In genomic region chr4:31937376-31938281, GRCm38 (mm10) we compare ENCODE assay signal across 8 mouse cellular contexts. TPM values are rescaled to one million over a fixed set of nuclear protein-coding genes. Genes with fewer than 3 reads are reported as not detected.
DNase-seq lines count a peak whose midpoint lies in the region; ATAC-seq lines count a peak whose summit lies in the region.

No protein-coding gene starts in this region.

- H3K36me3 ChIP-seq in embryonic facial prominence, embryonic 10.5 days (replicated peaks), result no peaks in the 10 kb centered on the region
- no peaks in the 10 kb centered on the region for H3K36me3 ChIP-seq in limb, embryonic 13.5 days
- no peaks in the 10 kb centered on the region for H3K36me3 ChIP-seq in neural tube, embryonic 12.5 days

- peaks cover 26% of the 10 kb centered on the region for H3K4me1 ChIP-seq in embryonic facial prominence, embryonic 10.5 days
- peaks cover 14% of the 10 kb centered on the region for H3K4me1 ChIP-seq in limb, embryonic 13.5 days
- H3K4me1 ChIP-seq in neural tube, embryonic 12.5 days, result peaks cover 13% of the 10 kb centered on the region

- WGBS in embryonic facial prominence, embryonic 10.5 days, result 4% methylated on average over 36 of the region's 36 CpGs
- under 1% methylated on average over 36 of the region's 36 CpGs for WGBS in limb, embryonic 13.5 days
- under 1% methylated on average over 35 of the region's 36 CpGs for WGBS in neural tube, embryonic 12.5 days

- H3K9me3 ChIP-seq in embryonic facial prominence, embryonic 10.5 days, result no peaks in the 10 kb centered on the region
- H3K9me3 ChIP-seq in limb, embryonic 13.5 days, result no peaks in the 10 kb centered on the region
- no peaks in the 10 kb centered on the region for H3K9me3 ChIP-seq in neural tube, embryonic 12.5 days

- H3K27me3 ChIP-seq in embryonic facial prominence, embryonic 10.5 days (replicated peaks; ENCODE audit: low read depth, poor library complexity, severe bottlenecking), result peaks cover 14% of the 10 kb centered on the region
- H3K27me3 ChIP-seq in limb, embryonic 13.5 days, result peaks cover 7% of the 10 kb centered on the region; the same call in 1 of the 2 replicates
- H3K27me3 ChIP-seq in neural tube, embryonic 12.5 days (replicated peaks), result no peaks in the 10 kb centered on the region

- peak overlapping the region; percentile 76 for H3K9ac ChIP-seq in limb, embryonic 13.5 days
- H3K9ac ChIP-seq in neural tube, embryonic 12.5 days, result peak overlapping the region; percentile 57

- peak; percentile 45 for ATAC-seq in frontal cortex, adult (ENCODE audit: low TSS enrichment)
- peak; percentile 62; the same call in 1 of the 2 replicates for ATAC-seq in limb, embryonic 13.5 days (ENCODE audit: low FRiP score, low read depth)
- peak; percentile 87 for ATAC-seq in neural tube, embryonic 12.5 days (ENCODE audit: low FRiP score, low read depth)

- no peak for DNase-seq in frontal cortex, postnatal 14 days (ENCODE audit: low spot score in 2 of 2)
- peak; percentile 23 for DNase-seq in 416B (ENCODE audit: low read depth)
- peak; percentile 70 for DNase-seq in embryonic facial prominence, embryonic 10.5 days (ENCODE audit: low spot score)
- DNase-seq in heart, postnatal 14 days, result peak; percentile 13 to 29
- no peak for DNase-seq in spleen, adult 12 weeks (ENCODE audit: low spot score)

- H3K27ac ChIP-seq in embryonic facial prominence, embryonic 10.5 days (replicated peaks), result peak overlapping the region; percentile 93
- peak overlapping the region; percentile 70 for H3K27ac ChIP-seq in limb, embryonic 13.5 days
- peak overlapping the region; percentile 26; the same call in 1 of the 2 replicates for H3K27ac ChIP-seq in neural tube, embryonic 12.5 days

- intact Hi-C loops in heart, postnatal 14 days (cut with DNase I), result loop anchor here (5.0 kb wide), 1 partner anchor 110 kb away; no protein-coding TSS in a partner anchor

- H3K4me3 ChIP-seq in embryonic facial prominence, embryonic 10.5 days, result peak overlapping the region; percentile 68
- H3K4me3 ChIP-seq in limb, embryonic 13.5 days, result peak overlapping the region; percentile 49
- H3K4me3 ChIP-seq in neural tube, embryonic 12.5 days, result peak overlapping the region; percentile 44

- peak overlapping the region; percentile 91 for H3K4me2 ChIP-seq in limb, embryonic 13.5 days (replicated peaks)
- H3K4me2 ChIP-seq in neural tube, embryonic 12.5 days (replicated peaks), result peak overlapping the region; percentile 94

RNA-seq across cellular contexts. Expression of gene Map3k7, which starts 26.3 kb away (rescaled TPM):
- polyA plus RNA-seq in embryonic facial prominence, embryonic 10.5 days (2016; fragmentation: Nextera tagmentation; extraction: Ambion mirVana), result 44.3 and 48.8 TPM in 2 replicates
- 10 to 100 TPM; 46.2 to 47.0 TPM for total RNA-seq in heart, postnatal 14 days (2021)
- 38.0 and 39.1 TPM in 2 replicates for polyA plus RNA-seq in limb, embryonic 13.5 days (2015; fragmentation: Nextera tagmentation; extraction: Ambion mirVana)
- polyA plus RNA-seq in neural tube, embryonic 12.5 days (2016; fragmentation: Nextera tagmentation; extraction: Ambion mirVana), result 41.0 and 41.3 TPM in 2 replicates

Comparison
In these comparisons a context has a peak if more than half of its experiments do, and no peak if none do; other contexts are left out.
1. DNase-seq: peak in 416B (single experiment), embryonic facial prominence, embryonic 10.5 days (single experiment) and heart, postnatal 14 days (2 of 2); none in frontal cortex, postnatal 14 days (0 of 2) and spleen, adult 12 weeks (single experiment).
2. H3K27ac ChIP-seq: peak in every context shown above with its lines; median percentile 93 in embryonic facial prominence, embryonic 10.5 days; 70 in limb, embryonic 13.5 days; 26 in neural tube, embryonic 12.5 days.
3. Peak in every context shown above with its lines, with median percentiles within 50 percentile points of each other: ATAC-seq and H3K4me3 ChIP-seq.